Mouse (Mus musculus) lung, embryonic 14.5 days (tissue): ENCODE measurements around the gene Fam50b. TPM values are rescaled to one million over a fixed set of nuclear protein-coding genes. Genes with fewer than 3 reads are reported as not detected.

Experiments used
- ATAC-seq: fragments of 200-750 bp; cut with Nextera tagmentation; 2 replicates; pipeline ENCODE4 v1.8.0; 2017; ENCODE audit warnings: mild to moderate bottlenecking, moderate TSS enrichment, moderate library complexity; ENCODE audit not compliant: insufficient read depth
- DNase-seq: peaks from one replicate; pipeline ENCODE4 v3.0.0-alpha.2; 2015
- H3K27ac ChIP-seq: fragments of 300-500 bp; sonication (generic); 2 replicates; pipeline ENCODE4 v1.5.1; 2014; ENCODE audit warnings: low read depth, mild to moderate bottlenecking, moderate library complexity
- H3K27me3 ChIP-seq: fragments of 300-500 bp; sonication (generic); 2 replicates; pipeline ENCODE4 v1.6.1; 2014; ENCODE audit warnings: low read length, control low read depth; ENCODE audit not compliant: insufficient read depth
- H3K36me3 ChIP-seq: fragments of 300-500 bp; sonication (generic); 2 replicates; pipeline ENCODE4 v1.6.1; 2014; ENCODE audit warnings: control low read depth; ENCODE audit not compliant: insufficient read depth
- H3K4me1 ChIP-seq: fragments of 300-500 bp; sonication (generic); 2 replicates; pipeline ENCODE4 v1.6.1; 2014; ENCODE audit warnings: antibody characterized with exemption, control low read depth; ENCODE audit not compliant: insufficient read depth
- H3K4me2 ChIP-seq: fragments of 300-500 bp; sonication (generic); 2 replicates; pipeline ENCODE4 v1.6.1; 2014; ENCODE audit warnings: mild to moderate bottlenecking
- H3K4me3 ChIP-seq: fragments of 300-500 bp; sonication (generic); 2 replicates; pipeline ENCODE4 v1.5.1; 2014; ENCODE audit warnings: low read depth, low read length
- H3K9ac ChIP-seq: fragments of 300-500 bp; sonication (generic); 2 replicates; pipeline ENCODE4 v1.6.1; 2014
- H3K9me3 ChIP-seq: fragments of 300-500 bp; sonication (generic); 2 replicates; pipeline ENCODE4 v1.6.1; 2016; ENCODE audit warnings: low read depth, low read length, control low read depth
- CTCF ChIP-seq: IDR thresholded peaks from 2 replicates; pipeline ENCODE4 v1.5.1; 2016; ENCODE audit warnings: antibody characterized with exemption, low read depth
- WGBS: fragments of 180-500 bp; shearing (Covaris S2); extraction: QIAGEN DNeasy Blood & Tissue Kit; methylation state at CpG from one replicate; pipeline ENCODE4 v1.1.7; 2014; 5-methylcytosine and 5-hydroxymethylcytosine counted together
- polyA plus RNA-seq: library from polyadenylated mRNA; unstranded; fragments of >200 nt; fragmentation: Nextera tagmentation; extraction: Ambion mirVana; gene quantifications from 2 replicates; pipeline ENCODE4 v1.2.1, GENCODE M21; 2014

The Fam50b gene
- polyA plus RNA-seq, 1 experiment from 2014 or later, result not detected

DNA sequence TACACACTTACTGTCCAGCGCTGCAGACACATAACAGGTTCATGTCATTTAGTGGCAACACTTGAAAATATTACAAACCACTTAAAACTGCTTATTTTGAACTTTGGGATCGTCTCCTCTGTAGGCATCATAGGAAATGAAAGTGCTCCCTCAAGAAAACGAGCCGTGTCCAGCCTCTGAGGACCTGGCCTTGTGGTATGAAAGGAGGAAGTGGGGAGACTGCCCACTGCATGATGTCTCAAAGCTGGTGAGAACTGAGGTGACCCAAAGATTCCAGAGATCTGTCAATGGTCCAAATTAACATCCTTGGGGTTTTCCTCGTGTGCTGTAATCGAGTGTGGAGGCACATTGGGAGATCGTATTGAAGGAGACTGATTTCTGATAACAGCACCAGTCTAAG lies 58.4 kb downstream of the Fam50b start:
- Histone ChIP-seq H3K9me3 (no peaks in the 10 kb centered on the region), H3K27me3 (no peaks in the 10 kb centered on the region), H3K27ac (no peak overlapping the region), H3K4me3 (no peak overlapping the region), H3K4me1 (peaks cover 5% of the 10 kb centered on the region; the same call in 1 of the 2 replicates), H3K36me3 (no peaks in the 10 kb centered on the region), H3K4me2 (no peak overlapping the region), H3K9ac (no peak overlapping the region)
- no peak for TF ChIP-seq CTCF
- ATAC-seq, result no peak
- DNase-seq, result no peak
- WGBS, result 63% methylated on average over 7 of the region's 7 CpGs

DNA sequence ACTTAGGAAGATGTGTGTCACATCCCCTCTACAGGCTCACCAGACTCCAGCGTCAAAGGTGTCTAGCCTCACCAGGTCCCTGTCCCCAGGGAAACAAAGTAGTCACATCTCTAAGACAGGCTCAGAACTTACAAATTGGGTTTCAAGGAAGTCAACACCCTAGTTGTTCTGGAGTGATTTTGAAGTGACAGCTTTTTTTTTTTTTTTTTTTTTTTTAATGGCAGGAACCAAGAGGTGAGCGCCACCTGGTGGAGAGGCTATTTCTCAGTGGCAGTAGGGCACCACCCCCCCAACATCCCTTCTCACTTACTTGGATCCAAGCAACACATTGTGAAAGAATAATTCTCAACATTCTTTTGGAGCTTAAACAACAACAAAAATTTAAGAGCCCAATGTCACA lies 59.2 kb downstream of the Fam50b start:
- no peak overlapping the region for H3K27ac ChIP-seq
- no peaks in the 10 kb centered on the region for H3K27me3 ChIP-seq
- peak; percentile 64 for TF ChIP-seq CTCF
- H3K4me2 ChIP-seq, result no peak overlapping the region
- peak; percentile 73 for DNase-seq
- no peaks in the 10 kb centered on the region for H3K36me3 ChIP-seq
- H3K4me3 ChIP-seq, result no peak overlapping the region
- WGBS, result 28% methylated on average over 2 of the region's 2 CpGs
- H3K4me1 ChIP-seq, result peaks cover under 1% of the 10 kb centered on the region; the same call in 1 of the 2 replicates
- ATAC-seq, result no peak
- no peak overlapping the region for H3K9ac ChIP-seq
- H3K9me3 ChIP-seq, result no peaks in the 10 kb centered on the region

DNA sequence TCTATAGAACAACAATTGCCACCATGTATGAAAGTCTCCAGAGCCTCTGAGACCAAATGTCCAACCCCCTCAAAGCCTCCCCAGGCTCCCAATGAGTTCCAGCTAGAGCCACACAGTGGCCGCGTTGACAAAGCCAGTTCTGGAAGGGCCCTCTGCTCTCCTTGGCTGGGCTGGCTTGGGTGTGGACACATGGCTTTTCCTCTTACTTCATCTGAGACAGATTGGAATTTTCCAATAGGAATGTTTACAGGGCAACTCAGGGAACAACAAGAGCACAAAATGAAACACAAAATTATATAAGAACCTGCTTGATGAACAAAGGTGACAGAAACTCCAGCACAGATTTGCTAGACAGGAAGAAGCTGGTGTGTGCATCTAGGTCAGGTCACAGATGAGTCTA lies 59.8 kb downstream of the Fam50b start:
- H3K27ac ChIP-seq, result no peak overlapping the region
- H3K9me3 ChIP-seq, result no peaks in the 10 kb centered on the region
- ATAC-seq (no peak), DNase-seq (no peak)
- H3K4me3 ChIP-seq, result no peak overlapping the region
- no peak overlapping the region for H3K4me2 ChIP-seq
- H3K27me3 ChIP-seq, result no peaks in the 10 kb centered on the region
- H3K4me1 ChIP-seq, result no peaks in the 10 kb centered on the region
- TF ChIP-seq CTCF, result no peak
- no peaks in the 10 kb centered on the region for H3K36me3 ChIP-seq
- no peak overlapping the region for H3K9ac ChIP-seq
- WGBS, result 63% methylated on average over 2 of the region's 2 CpGs

Other genes starting within 250 kb of the Fam50b start
- 4.9 and 7.9 TPM in 2 replicates for gene Pxdc1, start 81.4 kb upstream of the Fam50b start, polyA plus RNA-seq
- gene Prpf4b, start 140.5 kb downstream of the Fam50b start, polyA plus RNA-seq, result 81.3 and 83.5 TPM in 2 replicates
- 2.1 and 2.3 TPM in 2 replicates for gene Fam217a, start 189.5 kb downstream of the Fam50b start, polyA plus RNA-seq
- gene 4933417A18Rik, start 189.6 kb downstream of the Fam50b start, polyA plus RNA-seq, result not detected in 2 replicates
- 0.45 and 0.77 TPM in 2 replicates for gene Eci3, start 229.0 kb downstream of the Fam50b start, polyA plus RNA-seq